Mouse (Mus musculus) thymus, adult 2 months (tissue): Measurements from ENCODE around the gene Lig3.

Experiments used
- CTCF ChIP-seq: fragments of 200-500 bp; IDR thresholded peaks from 2 replicates; pipeline ENCODE4 v1.5.1; 2012; ENCODE audit warnings: mild to moderate bottlenecking, control low read depth, low read length, moderate library complexity, borderline replicate concordance; ENCODE audit not compliant: control insufficient read depth, poor library complexity, insufficient read depth; ENCODE audit errors: extremely low read depth
- POLR2A ChIP-seq: fragments of 200-500 bp; IDR thresholded peaks from 2 replicates; pipeline ENCODE4 v1.6.1; 2012; ENCODE audit warnings: mild to moderate bottlenecking, low read length, control low read depth, moderate library complexity; ENCODE audit not compliant: control insufficient read depth, poor library complexity, insufficient read depth; ENCODE audit errors: extremely low read depth

GRCm38 (mm10) chr11:82746138-82746537 is 34.8 kb upstream of the Lig3 start:
- TF ChIP-seq CTCF (no peak), POLR2A (no peak)
